Mouse (Mus musculus) cerebellum, adult (tissue): ENCODE results near the gene Xpnpep3.
"Not testable (repeated sequence)": the region's sequence is repeated elsewhere in the genome, so short reads cannot be mapped to it uniquely, and the experiment has no call there.

Source experiments
- ATAC-seq: cut with Nextera tagmentation; 2 replicates; pipeline ENCODE4 v1.9.2; 2017; ENCODE audit warnings: mild to moderate bottlenecking, moderate library complexity, mixed read lengths; ENCODE audit not compliant: insufficient number of reproducible peaks, low FRiP score, low TSS enrichment

Gene Xpnpep3

DNA sequence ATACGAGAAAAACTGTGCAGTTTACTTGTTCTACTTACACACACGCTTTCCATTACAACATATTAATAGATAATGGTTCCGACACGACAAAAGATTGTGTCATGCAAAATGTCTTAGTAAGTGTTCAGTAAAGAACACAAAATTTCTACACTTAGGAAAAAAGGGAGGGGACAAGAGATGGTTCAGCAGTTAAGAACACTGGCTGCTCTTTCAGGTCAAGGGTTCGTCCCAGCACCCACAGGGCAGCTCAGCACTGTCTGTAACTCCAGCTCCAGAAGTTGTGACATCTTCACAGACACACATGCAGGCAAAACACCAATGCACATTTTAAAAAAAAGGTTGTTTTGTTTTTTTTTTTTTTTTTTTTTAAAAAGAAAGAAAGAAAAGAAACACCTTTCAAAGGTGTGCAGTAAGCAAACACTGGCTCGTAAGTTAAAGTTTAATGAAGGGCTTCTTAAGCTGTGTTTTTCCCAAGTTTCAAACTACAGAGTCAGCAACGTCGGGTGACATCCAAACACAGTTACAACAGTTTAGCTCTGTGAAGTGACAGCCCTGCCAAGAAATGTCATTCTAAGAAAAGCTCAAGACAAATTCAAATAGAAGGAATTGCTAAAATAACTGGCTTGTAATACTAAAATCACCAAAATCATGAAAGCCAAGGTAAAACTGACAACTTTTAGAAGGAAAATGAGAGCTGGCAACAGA lies 5.6 kb upstream of the Xpnpep3 start:
- ATAC-seq = no peak

- no peak for ATAC-seq
Measured at GRCm38 (mm10) chr15:81398189-81398588, 1.7 kb upstream of the Xpnpep3 start.

GRCm38 (mm10) chr15:81399297-81399637 lies 671 bp upstream of the Xpnpep3 start:
- no peak; the same call in 1 of the 2 replicates for ATAC-seq

- no peak for ATAC-seq
Measured at GRCm38 (mm10) chr15:81405008-81405407, 5.1 kb downstream of the Xpnpep3 start.

DNA sequence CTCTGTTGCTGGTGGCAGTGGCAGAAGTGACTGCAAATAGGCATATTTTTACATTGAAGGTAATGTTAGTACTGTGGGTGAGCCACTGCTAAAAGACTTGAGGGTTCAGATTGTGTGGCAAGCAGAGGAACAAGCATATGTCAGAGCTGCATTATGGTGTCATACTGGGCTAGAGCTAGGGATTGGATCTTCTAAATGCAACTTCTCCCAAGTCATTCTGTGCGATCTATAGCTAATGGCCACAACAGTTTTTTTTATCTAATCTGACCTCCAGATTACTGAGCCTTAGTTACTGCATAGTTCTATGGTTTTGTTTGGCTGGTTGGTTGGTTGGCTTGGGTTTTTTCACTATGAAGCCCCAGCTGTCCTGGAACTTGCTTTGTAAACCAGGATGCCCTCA lies 8.3 kb downstream of the Xpnpep3 start, which contains the start of gene Dnajb7:
Gene Dnajb7, minus strand, starts transcription at position 101 of the 400 bp plus-strand sequence.
- ATAC-seq = no peak

DNA sequence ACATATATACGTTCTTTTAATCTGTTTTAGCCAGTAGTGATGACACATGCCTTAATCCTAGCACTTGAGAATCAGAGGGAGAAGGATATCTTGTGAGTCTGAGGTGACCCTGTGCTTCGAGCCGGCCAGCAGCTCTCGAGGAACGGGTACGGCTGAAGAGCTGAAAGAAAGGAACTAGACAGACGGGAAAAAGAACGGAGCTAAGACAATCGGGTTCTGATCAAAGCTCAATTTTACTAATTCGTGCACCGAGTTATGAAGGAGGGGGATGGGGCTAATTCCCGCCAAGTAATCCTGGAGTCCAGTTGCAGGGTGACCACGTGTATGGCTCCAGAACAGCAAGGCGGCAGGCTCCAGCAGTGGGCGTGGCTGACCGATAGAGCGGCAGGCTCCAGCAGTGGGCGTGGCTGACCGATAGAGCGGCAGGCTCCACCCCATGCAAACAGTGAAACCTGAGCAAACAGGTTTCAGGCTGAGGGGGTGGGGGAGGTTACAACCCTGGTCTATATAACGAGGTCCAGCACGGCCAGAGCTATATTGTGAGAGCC lies 16.9 kb downstream of the Xpnpep3 start:
- not testable (repeated sequence) for ATAC-seq

DNA sequence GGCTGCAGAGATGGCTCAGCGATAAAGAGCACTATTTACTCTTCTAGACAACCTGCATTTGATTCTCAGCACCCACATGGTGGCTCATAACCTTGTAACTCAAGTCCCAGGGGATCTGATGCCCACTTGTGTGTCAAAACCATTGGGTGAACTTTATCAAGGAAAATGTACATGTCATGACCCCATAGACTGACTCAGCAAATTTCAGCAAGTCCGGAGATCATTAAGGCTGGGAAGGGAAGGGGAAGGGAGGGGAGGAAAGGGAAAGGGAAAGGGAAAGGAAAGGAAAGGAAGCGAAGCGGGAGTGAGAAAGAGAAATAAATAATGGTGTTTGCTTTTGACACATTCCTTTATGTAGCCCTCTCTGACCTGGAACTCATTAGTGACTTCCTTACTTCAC lies 18.1 kb downstream of the Xpnpep3 start:
- ATAC-seq = no peak

DNA sequence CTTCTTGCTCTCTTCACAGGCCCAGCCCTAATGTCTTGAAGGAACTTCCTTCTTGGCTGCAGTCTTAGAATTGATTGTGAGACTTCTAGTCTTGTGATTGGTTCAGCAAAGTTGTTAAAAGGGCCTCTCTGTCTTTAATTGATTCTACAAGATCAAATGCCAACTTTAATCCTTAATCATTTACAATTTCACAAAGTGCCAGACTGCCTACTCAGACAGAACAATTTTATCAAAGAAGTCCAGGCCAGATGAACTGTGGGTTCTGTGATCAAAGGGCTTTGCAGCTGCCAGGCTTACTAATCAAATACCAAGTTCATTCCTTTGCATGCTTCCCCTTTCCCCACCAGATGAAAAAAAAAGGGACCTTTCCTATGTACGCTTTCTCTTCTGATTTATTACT lies 21.5 kb downstream of the Xpnpep3 start:
- ATAC-seq = no peak

DNA sequence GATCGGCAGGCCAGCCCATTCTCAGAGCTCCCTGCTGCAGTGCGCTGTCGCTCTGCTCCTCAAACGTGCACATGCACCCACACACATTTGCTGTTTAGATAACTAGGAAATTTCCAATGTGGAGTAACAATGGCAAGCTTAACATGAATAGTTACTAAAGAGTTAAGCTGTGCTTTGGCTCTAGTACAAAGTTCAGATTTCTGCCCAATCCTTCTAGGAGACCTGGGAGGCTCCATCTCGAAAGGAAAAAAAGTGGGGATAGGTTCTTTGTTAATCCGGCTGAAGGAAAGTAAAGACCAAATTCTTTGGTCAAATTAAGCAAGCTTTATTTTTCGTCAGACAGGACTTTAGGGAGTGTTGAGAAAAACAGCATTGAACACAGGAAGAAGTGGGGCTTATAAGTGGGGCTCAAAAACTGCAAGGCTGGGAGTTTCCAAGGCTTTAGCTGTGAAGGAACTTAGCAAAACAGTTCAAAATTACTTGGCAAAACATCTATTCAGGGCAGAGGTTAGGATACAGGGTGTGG lies 22.3 kb downstream of the Xpnpep3 start:
- no peak for ATAC-seq

GRCm38 (mm10) chr15:81425311-81425710 lies 25.4 kb downstream of the Xpnpep3 start:
- no peak for ATAC-seq

DNA sequence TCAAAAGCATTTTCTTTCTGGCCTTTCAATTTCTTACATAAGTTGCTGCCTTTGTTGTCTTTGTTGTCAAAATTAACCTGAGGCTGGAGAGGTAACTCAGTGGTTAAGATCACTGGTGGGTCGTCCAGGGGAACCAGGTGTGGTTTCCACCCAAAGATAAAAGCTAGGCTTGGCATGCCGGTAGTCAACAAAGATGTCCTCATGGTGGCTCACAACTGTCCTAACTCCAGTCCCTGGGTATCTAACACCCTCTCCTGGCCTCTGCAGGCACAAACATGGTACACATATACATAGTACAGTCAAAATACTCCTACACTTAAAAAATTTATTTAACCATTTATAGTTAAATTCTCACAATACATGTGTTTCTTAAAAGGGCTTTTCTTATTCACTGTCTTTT lies 28.0 kb downstream of the Xpnpep3 start:
- ATAC-seq = no peak

GRCm38 (mm10) chr15:81431195-81431594 lies 31.3 kb downstream of the Xpnpep3 start:
- no peak for ATAC-seq

GRCm38 (mm10) chr15:81438345-81438744 lies 38.4 kb downstream of the Xpnpep3 start:
- no peak for ATAC-seq

- ATAC-seq = no peak
Measured at GRCm38 (mm10) chr15:81439236-81439635, 39.3 kb downstream of the Xpnpep3 start.

GRCm38 (mm10) chr15:81448463-81448862 lies 48.5 kb downstream of the Xpnpep3 start:
- ATAC-seq = peak; percentile 45; the same call in 1 of the 2 replicates

GRCm38 (mm10) chr15:81461523-81461922 lies 61.6 kb downstream of the Xpnpep3 start:
- ATAC-seq = no peak

DNA sequence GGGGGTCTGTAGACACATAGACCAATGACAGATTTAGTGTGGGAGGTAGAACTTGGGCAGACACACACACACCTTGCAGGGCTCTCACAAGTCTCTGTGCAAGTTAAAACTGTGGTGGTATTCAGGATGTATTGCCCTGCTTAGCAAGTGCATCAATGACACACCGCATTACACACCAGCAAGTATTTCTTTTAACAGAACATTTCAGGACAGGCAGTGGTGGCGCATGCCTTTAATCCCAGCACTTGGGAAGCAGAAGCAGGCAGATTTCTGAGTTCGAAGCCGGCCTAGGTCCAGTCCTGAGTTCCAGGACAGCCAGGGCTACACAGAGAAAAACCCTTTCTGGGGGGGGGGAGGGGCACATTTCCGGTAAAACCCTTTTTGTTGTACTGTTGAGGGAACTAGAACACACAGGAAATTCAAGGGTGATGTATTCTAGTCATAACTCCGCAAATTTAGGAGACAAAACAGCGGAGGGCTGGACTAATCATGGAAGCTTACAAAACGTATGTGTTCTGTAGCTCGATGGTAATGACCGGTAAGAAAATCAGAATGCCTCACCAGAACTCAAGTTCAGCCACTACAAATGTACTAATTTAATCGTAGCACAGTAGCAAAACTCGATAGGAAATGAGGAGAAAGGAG lies 65.2 kb downstream of the Xpnpep3 start:
- ATAC-seq = no peak

DNA sequence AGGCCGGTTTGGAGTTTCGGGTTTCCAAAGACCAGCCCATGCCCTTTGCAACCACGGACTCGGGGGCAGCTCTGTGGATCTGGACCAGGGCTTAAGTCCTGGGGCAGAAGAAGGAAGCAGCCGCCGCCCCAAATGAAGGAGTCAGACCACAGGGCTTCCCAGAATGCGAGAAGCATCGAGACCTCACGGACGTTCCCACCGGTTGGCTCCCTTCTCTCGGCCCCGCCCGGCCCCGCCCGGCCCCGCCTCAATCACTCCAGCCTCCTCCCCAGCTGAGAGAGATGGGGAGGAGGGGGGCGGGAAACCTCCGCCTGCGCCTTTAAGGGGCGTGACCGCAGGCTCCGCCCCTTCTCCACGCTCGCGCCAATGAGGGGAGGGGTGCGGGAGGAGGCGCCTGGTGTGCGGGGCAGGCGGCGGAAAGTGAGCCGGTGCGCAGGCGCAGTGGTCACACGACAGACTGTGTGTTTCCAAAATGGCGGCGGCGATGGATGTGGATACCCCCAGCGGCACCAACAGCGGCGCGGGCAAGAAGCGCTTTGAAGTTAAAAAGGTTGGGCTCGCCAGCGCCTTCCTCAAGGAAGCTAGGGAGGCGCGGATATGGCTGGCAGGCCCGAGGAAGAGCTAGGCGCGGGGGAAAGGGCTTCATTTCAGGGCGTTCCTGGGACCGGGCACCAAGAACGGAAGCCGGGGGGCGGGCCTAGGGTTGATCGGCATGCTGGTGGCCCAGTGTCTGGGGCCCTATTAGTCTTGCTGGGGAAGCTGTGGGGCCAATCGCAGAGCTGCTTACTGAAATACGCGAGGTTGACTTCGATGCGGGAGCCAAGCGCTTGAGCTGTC lies 66.2 kb downstream of the Xpnpep3 start, which contains the start of gene Rbx1:
Gene Rbx1, plus strand, starts transcription at position 396 of the 837 bp plus-strand sequence.
- peak; percentile 98 for ATAC-seq

GRCm38 (mm10) chr15:81466738-81467113 lies 66.8 kb downstream of the Xpnpep3 start:
- ATAC-seq = no peak

DNA sequence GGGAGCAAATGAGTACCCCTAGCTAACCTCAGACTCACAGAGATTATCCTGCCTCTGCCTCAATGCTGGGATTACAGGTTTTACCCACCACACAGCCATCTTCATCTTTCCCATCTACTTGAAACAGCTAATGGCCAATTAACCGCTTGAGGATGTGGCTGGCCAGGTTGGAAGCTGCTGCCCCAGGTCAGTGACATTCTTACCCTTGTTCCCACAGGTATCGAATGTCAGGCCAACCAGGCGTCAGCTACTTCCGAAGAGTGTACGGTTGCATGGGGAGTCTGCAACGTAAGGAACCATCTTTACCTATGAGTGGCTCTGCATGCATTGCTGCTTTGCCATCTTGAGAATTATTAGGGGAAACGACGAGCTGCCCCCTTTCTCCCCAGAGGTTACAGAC lies 70.8 kb downstream of the Xpnpep3 start:
- no peak for ATAC-seq

GRCm38 (mm10) chr15:81472256-81472655 lies 72.3 kb downstream of the Xpnpep3 start:
- no peak for ATAC-seq
